ENCODE assay signal across 27 mouse cellular contexts in the genomic region with DNA sequence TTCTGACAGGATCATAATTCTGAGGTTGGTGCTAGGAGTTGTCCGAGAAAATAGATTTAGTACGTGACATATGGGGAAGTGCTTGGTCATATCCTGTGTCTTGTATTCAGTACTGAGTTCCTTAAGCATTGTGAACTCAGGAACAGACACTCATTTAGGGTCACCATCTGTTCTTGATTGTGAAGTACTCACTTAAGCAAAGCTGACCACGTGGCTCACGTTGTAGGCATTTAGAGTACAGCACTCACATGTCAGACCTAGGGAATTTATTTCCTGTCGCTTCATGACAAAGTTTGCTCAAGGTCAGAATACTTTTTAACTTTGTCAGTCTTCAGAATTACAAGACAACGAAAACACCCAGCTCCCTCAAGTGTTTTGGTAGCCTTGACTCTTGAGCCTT. TPM values are rescaled to one million over a fixed set of nuclear protein-coding genes. Genes with fewer than 3 reads are reported as not detected.
DNase-seq lines count a peak whose midpoint lies in the region; ATAC-seq lines count a peak whose summit lies in the region.
"Had no signal": no experiment of that assay in that cellular context is flagged by ENCODE, and none has a peak within 500 bp of the region (broad histone marks: within the 10 kb centered on the region; RNA-seq: fewer than 3 reads in every experiment).

No protein-coding gene starts in this region.

- H3K27ac ChIP-seq in lung, embryonic 16.5 days (ENCODE audit: low read length) = no peak overlapping the region
- H3K27ac ChIP-seq in embryonic facial prominence, embryonic 14.5 days (replicated peaks; ENCODE audit: low read depth, low read length) = no peak overlapping the region
- no peak overlapping the region for H3K27ac ChIP-seq in hindbrain, embryonic 14.5 days
- H3K27ac ChIP-seq: heart, embryonic 15.5 days; hindbrain, embryonic 12.5 days; intestine, embryonic 15.5 days; liver, embryonic 15.5 days; midbrain, embryonic 12.5 days; neural tube, embryonic 15.5 days had no signal

- no peaks in the 10 kb centered on the region for H3K27me3 ChIP-seq in lung, embryonic 16.5 days (ENCODE audit: control insufficient read depth, insufficient read depth, low read depth, low read length)
- no peaks in the 10 kb centered on the region for H3K27me3 ChIP-seq in embryonic facial prominence, embryonic 14.5 days (replicated peaks; ENCODE audit: control insufficient read depth, insufficient read depth, low read length)
- H3K27me3 ChIP-seq in hindbrain, embryonic 14.5 days (ENCODE audit: control insufficient read depth, insufficient read depth, low read length) = no peaks in the 10 kb centered on the region
- H3K27me3 ChIP-seq: CH12.LX; heart, embryonic 15.5 days; hindbrain, embryonic 12.5 days; intestine, embryonic 15.5 days; liver, embryonic 15.5 days; midbrain, embryonic 12.5 days; neural tube, embryonic 15.5 days had no signal

- DNase-seq in embryo, embryonic 10 days (ENCODE audit: low spot score) = peak; percentile 68
- no peak for DNase-seq in embryo, embryonic 9.5 days (ENCODE audit: extremely low spot score)
- DNase-seq in lung, postnatal 4 days = no peak
- peak; percentile 16 for DNase-seq in embryonic facial prominence, embryonic 14.5 days (ENCODE audit: low spot score)
- DNase-seq in mesoderm, embryonic 11.5 days (ENCODE audit: low read depth, low spot score) = peak; percentile 42
- no peak for DNase-seq in left cerebral cortex, postnatal 14 days (ENCODE audit: low spot score in 2 of 2)
- DNase-seq in hindbrain, embryonic 14.5 days (ENCODE audit: low spot score) = no peak
- DNase-seq: adrenal gland, adult 8-10 months; cerebellum, adult 2 months; forebrain, postnatal 0 days; heart, adult 18-20 months; kidney, postnatal 10 days; right cerebral cortex, postnatal 4 days; thymus, postnatal 25 days had no signal

- no peaks in the 10 kb centered on the region for H3K36me3 ChIP-seq in lung, embryonic 16.5 days (ENCODE audit: control insufficient read depth, insufficient read depth, low read length)
- H3K36me3 ChIP-seq in embryonic facial prominence, embryonic 14.5 days (ENCODE audit: control insufficient read depth, insufficient read depth, low read length) = no peaks in the 10 kb centered on the region
- no peaks in the 10 kb centered on the region for H3K36me3 ChIP-seq in hindbrain, embryonic 14.5 days (replicated peaks; ENCODE audit: control insufficient read depth, insufficient read depth)
- H3K36me3 ChIP-seq: heart, embryonic 15.5 days; hindbrain, embryonic 12.5 days; intestine, embryonic 15.5 days; limb, embryonic 10.5 days; liver, embryonic 15.5 days; midbrain, embryonic 12.5 days; neural tube, embryonic 15.5 days had no signal

- H3K9me3 ChIP-seq in lung, embryonic 16.5 days (ENCODE audit: control insufficient read depth, low read length) = no peaks in the 10 kb centered on the region
- no peaks in the 10 kb centered on the region for H3K9me3 ChIP-seq in embryonic facial prominence, embryonic 14.5 days (ENCODE audit: control insufficient read depth, low read length)
- H3K9me3 ChIP-seq in hindbrain, embryonic 14.5 days (ENCODE audit: control insufficient read depth, low read length) = no peaks in the 10 kb centered on the region
- H3K9me3 ChIP-seq: heart, embryonic 15.5 days; hindbrain, embryonic 12.5 days; intestine, embryonic 15.5 days; limb, embryonic 10.5 days; liver, embryonic 15.5 days; midbrain, embryonic 12.5 days; neural tube, embryonic 15.5 days had no signal

- no peak overlapping the region for H3K9ac ChIP-seq in lung, embryonic 16.5 days (ENCODE audit: low read length)
- no peak overlapping the region for H3K9ac ChIP-seq in embryonic facial prominence, embryonic 14.5 days (ENCODE audit: low read depth, low read length)
- no peak overlapping the region for H3K9ac ChIP-seq in hindbrain, embryonic 14.5 days
- H3K9ac ChIP-seq: forebrain, postnatal 0 days; heart, embryonic 15.5 days; hindbrain, embryonic 12.5 days; intestine, embryonic 15.5 days; liver, embryonic 15.5 days; midbrain, embryonic 12.5 days; neural tube, embryonic 15.5 days had no signal

- H3K4me3 ChIP-seq in lung, embryonic 16.5 days (ENCODE audit: low read length) = no peak overlapping the region
- no peak overlapping the region for H3K4me3 ChIP-seq in embryonic facial prominence, embryonic 14.5 days (ENCODE audit: low read depth, low read length)
- no peak overlapping the region for H3K4me3 ChIP-seq in hindbrain, embryonic 14.5 days (replicated peaks; ENCODE audit: low read length)
- H3K4me3 ChIP-seq: heart, embryonic 15.5 days; hindbrain, embryonic 12.5 days; intestine, embryonic 15.5 days; limb, embryonic 10.5 days; liver, embryonic 15.5 days; midbrain, embryonic 12.5 days; myocyte; neural tube, embryonic 15.5 days had no signal

- no peaks in the 10 kb centered on the region for H3K4me1 ChIP-seq in lung, embryonic 16.5 days (replicated peaks; ENCODE audit: control insufficient read depth, insufficient read depth, low read length)
- H3K4me1 ChIP-seq in embryonic facial prominence, embryonic 14.5 days (ENCODE audit: control insufficient read depth, insufficient read depth, low read length) = 0 out of 2 replicates have a peak, but pooled peaks cover 8% of the 10 kb centered on the region
- H3K4me1 ChIP-seq in hindbrain, embryonic 14.5 days (replicated peaks; ENCODE audit: control insufficient read depth, insufficient read depth, low read length) = no peaks in the 10 kb centered on the region
- H3K4me1 ChIP-seq: heart, embryonic 15.5 days; intestine, embryonic 15.5 days; liver, embryonic 15.5 days; midbrain, embryonic 12.5 days had no signal

- intact Hi-C loops in left cerebral cortex, postnatal 14 days (cut with DNase I) = no loop called here

- 39% methylated on average over 6 of the region's 6 CpGs for WGBS in lung, embryonic 16.5 days
- 33% methylated on average over 6 of the region's 6 CpGs for WGBS in embryonic facial prominence, embryonic 14.5 days
- 79% methylated on average over 6 of the region's 6 CpGs for WGBS in hindbrain, embryonic 14.5 days

- H3K4me2 ChIP-seq in lung, embryonic 16.5 days (ENCODE audit: low read depth, low read length) = no peak overlapping the region
- no peak overlapping the region for H3K4me2 ChIP-seq in embryonic facial prominence, embryonic 14.5 days (ENCODE audit: low read depth, low read length)
- no peak overlapping the region for H3K4me2 ChIP-seq in hindbrain, embryonic 14.5 days (replicated peaks)
- H3K4me2 ChIP-seq: heart, embryonic 15.5 days; hindbrain, embryonic 12.5 days; intestine, embryonic 15.5 days; liver, embryonic 15.5 days; midbrain, embryonic 12.5 days; neural tube, embryonic 15.5 days had no signal

- ATAC-seq in lung, embryonic 16.5 days (ENCODE audit: low read depth) = 0 out of 2 replicates have a peak, but pooled peaks have one; percentile 37
- no peak for ATAC-seq in embryonic facial prominence, embryonic 14.5 days (ENCODE audit: low read depth)
- ATAC-seq in hindbrain, embryonic 14.5 days (ENCODE audit: low FRiP score) = no peak
- ATAC-seq: forebrain, postnatal 0 days; intestine, embryonic 15.5 days had no signal

RNA-seq across cellular contexts. Expression of gene Fmo6, which starts 6.4 kb away (rescaled TPM):
- polyA plus RNA-seq in lung, embryonic 16.5 days (2015; fragmentation: Nextera tagmentation; extraction: Ambion mirVana) = not detected in 2 replicates
- polyA plus RNA-seq in embryonic facial prominence, embryonic 14.5 days (2014; fragmentation: Nextera tagmentation; extraction: Ambion mirVana) = 3.1 and 4.0 TPM in 2 replicates
- total RNA-seq in left cerebral cortex, postnatal 14 days (2021) = not detected
- not detected in 2 replicates for polyA plus RNA-seq in hindbrain, embryonic 14.5 days (2014; fragmentation: Nextera tagmentation; extraction: Ambion mirVana)
- total RNA-seq: adrenal gland, adult 8-10 months; CH12.LX; forebrain, postnatal 0 days; gastrocnemius, adult 8-10 months; layer of hippocampus, adult 8-10 months; left cerebral cortex, adult 18-20 months had no signal
- polyA plus RNA-seq: cerebellum, adult 2 months; forebrain, postnatal 0 days; heart, embryonic 15.5 days; hindbrain, embryonic 12.5 days; intestine, embryonic 15.5 days; limb, embryonic 10.5 days; liver, embryonic 15.5 days; midbrain, embryonic 12.5 days; myocyte had no signal

RNA-seq across cellular contexts. Expression of gene Fmo3, which starts 40.6 kb away (rescaled TPM):
- not detected in 2 replicates for polyA plus RNA-seq in lung, embryonic 16.5 days (2015; fragmentation: Nextera tagmentation; extraction: Ambion mirVana)
- polyA plus RNA-seq in embryonic facial prominence, embryonic 14.5 days (2014; fragmentation: Nextera tagmentation; extraction: Ambion mirVana) = not detected in 2 replicates
- not detected for total RNA-seq in left cerebral cortex, postnatal 14 days (2021)
- polyA plus RNA-seq in hindbrain, embryonic 14.5 days (2014; fragmentation: Nextera tagmentation; extraction: Ambion mirVana) = not detected in 2 replicates
- total RNA-seq: CH12.LX; forebrain, postnatal 0 days; gastrocnemius, adult 8-10 months; layer of hippocampus, adult 8-10 months; left cerebral cortex, adult 18-20 months had no signal
- polyA plus RNA-seq: cerebellum, adult 2 months; forebrain, postnatal 0 days; hindbrain, embryonic 12.5 days; intestine, embryonic 15.5 days; limb, embryonic 10.5 days; liver, embryonic 15.5 days; midbrain, embryonic 12.5 days; myocyte; neural tube, embryonic 15.5 days had no signal

RNA-seq across cellular contexts. Expression of gene Fmo2, which starts 45.2 kb away (rescaled TPM):
- 48.3 and 70.3 TPM in 2 replicates for polyA plus RNA-seq in lung, embryonic 16.5 days (2015; fragmentation: Nextera tagmentation; extraction: Ambion mirVana)
- 3.5 and 5.2 TPM in 2 replicates for polyA plus RNA-seq in embryonic facial prominence, embryonic 14.5 days (2014; fragmentation: Nextera tagmentation; extraction: Ambion mirVana)
- 1 to 10 TPM in 1 of 2 experiments, under 1 TPM in 1; 0.66 to 1.7 TPM for total RNA-seq in left cerebral cortex, postnatal 14 days (2021)
- polyA plus RNA-seq in hindbrain, embryonic 14.5 days (2014; fragmentation: Nextera tagmentation; extraction: Ambion mirVana) = 0.12 and 0.26 TPM in 2 replicates
- total RNA-seq: CH12.LX had no signal
- polyA plus RNA-seq: hindbrain, embryonic 12.5 days; myocyte had no signal

Comparison
In these comparisons a context has a peak if more than half of its experiments do, and no peak if none do; other contexts are left out.
1. DNase-seq: peak in embryo, embryonic 10 days (single experiment), embryonic facial prominence, embryonic 14.5 days (single experiment) and mesoderm, embryonic 11.5 days (single experiment); none in embryo, embryonic 9.5 days (single experiment), lung, postnatal 4 days (0 of 2), left cerebral cortex, postnatal 14 days (0 of 2) and hindbrain, embryonic 14.5 days (single experiment).